Mouse (Mus musculus): ENCODE measurements around the gene Cacng1.

Gene Cacng1

GRCm38 (mm10) chr11:107655538-107655937 is 60.8 kb downstream of the Cacng1 start:
- no peak for DNase-seq (ENCODE audit: low read depth, low spot score)
